Comparison of ENCODE assay signal across 8 mouse cellular contexts in the genomic region with DNA sequence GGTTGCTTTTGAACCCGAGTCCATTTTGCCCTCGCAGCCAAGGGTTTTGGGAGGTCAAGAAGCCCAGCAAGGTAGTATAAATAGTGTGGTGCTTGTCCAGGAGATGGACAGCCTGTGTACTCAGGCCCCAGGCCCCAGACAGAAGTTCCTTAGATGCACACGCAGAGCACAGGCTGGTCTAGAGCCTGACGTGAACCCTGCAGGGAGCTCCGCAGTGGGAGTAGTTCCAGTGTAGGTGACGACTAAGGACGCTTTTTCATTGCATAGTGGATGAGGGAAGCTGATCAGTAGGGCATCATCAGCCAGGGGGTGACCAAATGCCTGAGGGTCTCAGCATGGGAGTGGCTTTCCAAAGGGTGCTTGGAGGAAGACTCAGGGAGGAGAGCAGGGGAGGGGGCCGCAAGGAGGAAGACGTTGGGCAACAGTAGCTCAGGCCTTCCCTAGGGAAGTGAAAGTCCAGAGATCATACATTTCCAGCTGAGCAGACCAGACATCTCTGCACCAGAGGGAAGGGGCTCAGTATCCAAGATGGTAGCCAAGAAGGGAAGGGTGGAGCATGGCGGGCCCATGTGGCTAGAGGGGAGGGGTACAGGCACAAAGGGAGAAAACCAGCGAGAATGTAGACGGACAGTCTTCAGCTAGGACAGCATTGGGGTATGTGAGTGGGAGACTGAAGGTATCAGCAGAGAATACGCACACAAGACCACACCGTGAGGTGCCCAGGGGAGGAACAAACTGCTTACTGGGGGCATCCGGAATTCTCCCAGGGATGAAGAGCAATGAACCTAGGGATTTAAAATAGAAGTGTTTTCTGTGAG. TPM values are rescaled to one million over a fixed set of nuclear protein-coding genes. Genes with fewer than 3 reads are reported as not detected.
A peak's percentile ranks its signal among the peaks of the same experiment; 100 is the strongest.
DNase-seq lines count a peak whose midpoint lies in the region; ATAC-seq and TF ChIP-seq lines count a peak whose summit lies in the region.

No protein-coding gene starts in this region.

- H3K27me3 ChIP-seq in embryonic facial prominence, embryonic 10.5 days (replicated peaks; ENCODE audit: low read depth, poor library complexity, severe bottlenecking) = no peaks in the 10 kb centered on the region; the same call in 1 of the 2 replicates
- no peaks in the 10 kb centered on the region for H3K27me3 ChIP-seq in intestine, embryonic 14.5 days (replicated peaks; ENCODE audit: control insufficient read depth, insufficient read depth, low read length)
- H3K27me3 ChIP-seq in myocyte (ENCODE audit: control insufficient read depth, insufficient read depth, insufficient read length) = peaks cover 6% of the 10 kb centered on the region

- DNase-seq in left cerebral cortex, adult 2 months (ENCODE audit: extremely low spot score in 1 of 2, low spot score in 2 of 2) = no peak
- DNase-seq in left cerebral cortex, adult 8-10 months (ENCODE audit: low spot score in 2 of 2) = no peak
- DNase-seq in embryonic facial prominence, embryonic 10.5 days (ENCODE audit: low spot score) = no peak
- DNase-seq in intestine, embryonic 14.5 days (ENCODE audit: low spot score) = no peak
- DNase-seq in spleen, postnatal 14 days (ENCODE audit: low spot score in 2 of 2) = no peak
- DNase-seq in thymus, postnatal 0 days (ENCODE audit: low spot score) = no peak
- no peak for DNase-seq in adrenal gland, postnatal 25 days

- peak overlapping the region; percentile 82 for H3K4me2 ChIP-seq in intestine, embryonic 14.5 days (ENCODE audit: low read length)
- H3K4me2 ChIP-seq in myocyte (ENCODE audit: low read depth) = peak overlapping the region; percentile 92

- H3K4me1 ChIP-seq in embryonic facial prominence, embryonic 10.5 days = peaks cover 22% of the 10 kb centered on the region
- peaks cover 11% of the 10 kb centered on the region for H3K4me1 ChIP-seq in intestine, embryonic 14.5 days (replicated peaks; ENCODE audit: control insufficient read depth, insufficient read depth, low read length)

- peaks cover 14% of the 10 kb centered on the region for H3K79me2 ChIP-seq in myocyte (ENCODE audit: control insufficient read depth, insufficient read depth)

- peak; percentile 25 for ATAC-seq in intestine, embryonic 14.5 days (replicated peaks; ENCODE audit: low FRiP score, low TSS enrichment, low read depth)

- no peak for TF ChIP-seq CTCF in left cerebral cortex, adult 2 months (IDR thresholded peaks at IDR 0.05)

- H3K9ac ChIP-seq in intestine, embryonic 14.5 days (ENCODE audit: low read length) = peak overlapping the region; percentile 78

- peak overlapping the region; percentile 30 for H3ac ChIP-seq in myocyte (ENCODE audit: control insufficient read depth, insufficient read length)

- no peak for TF ChIP-seq POLR2A in myocyte (IDR thresholded peaks at IDR 0.05; ENCODE audit: insufficient read length, low read depth)

- H3K27ac ChIP-seq in left cerebral cortex, adult 2 months = peak overlapping the region; percentile 99
- peak overlapping the region; percentile 96 for H3K27ac ChIP-seq in embryonic facial prominence, embryonic 10.5 days (replicated peaks)
- H3K27ac ChIP-seq in intestine, embryonic 14.5 days (ENCODE audit: low read depth) = peak overlapping the region; percentile 90; the same call in 1 of the 2 replicates

- 34% methylated on average over 15 of the region's 15 CpGs for WGBS in embryonic facial prominence, embryonic 10.5 days
- 31% methylated on average over 15 of the region's 15 CpGs for WGBS in intestine, embryonic 14.5 days

- H3K36me3 ChIP-seq in embryonic facial prominence, embryonic 10.5 days (replicated peaks) = peaks cover 25% of the 10 kb centered on the region
- H3K36me3 ChIP-seq in intestine, embryonic 14.5 days (ENCODE audit: control insufficient read depth, insufficient read depth, low read length) = peaks cover 5% of the 10 kb centered on the region
- H3K36me3 ChIP-seq in myocyte (ENCODE audit: control insufficient read depth, insufficient read depth) = no peaks in the 10 kb centered on the region

- intact Hi-C loops in left cerebral cortex, adult 2 months (cut with DNase I) = no loop called here

- peak overlapping the region; percentile 94 for H3K4me3 ChIP-seq in left cerebral cortex, adult 2 months
- peak overlapping the region; percentile 94 for H3K4me3 ChIP-seq in embryonic facial prominence, embryonic 10.5 days
- peak overlapping the region; percentile 77 for H3K4me3 ChIP-seq in intestine, embryonic 14.5 days (ENCODE audit: low read depth, low read length)
- peak overlapping the region; percentile 74 for H3K4me3 ChIP-seq in myocyte

- H3K9me3 ChIP-seq in embryonic facial prominence, embryonic 10.5 days = no peaks in the 10 kb centered on the region
- no peaks in the 10 kb centered on the region for H3K9me3 ChIP-seq in intestine, embryonic 14.5 days (ENCODE audit: control insufficient read depth, low read length)

TF ChIP-seq in myocyte, 11 proteins besides CTCF, POLR2A, EP300 and RAD21:
- no peak for TF ChIP-seq CEBPB (IDR thresholded peaks at IDR 0.05; ENCODE audit: insufficient read depth, poor library complexity, severe bottlenecking)
- no peak for TF ChIP-seq REST (IDR thresholded peaks at IDR 0.05; ENCODE audit: insufficient read depth, insufficient read length)
- no peak for TF ChIP-seq MYOD1 (IDR thresholded peaks at IDR 0.05; ENCODE audit: control insufficient read depth in 1 of 3, insufficient read length in 2 of 3, low read depth in 2 of 3)
- no peak for TF ChIP-seq POLR2AphosphoS2 (IDR thresholded peaks at IDR 0.05; ENCODE audit: insufficient read length, low read depth)
- no peak for TF ChIP-seq TCF12 (IDR thresholded peaks at IDR 0.05; ENCODE audit: insufficient read depth, poor library complexity, severe bottlenecking)
- no peak for TF ChIP-seq E2F4 (IDR thresholded peaks at IDR 0.05; ENCODE audit: insufficient read depth)
- TF ChIP-seq MAX (IDR thresholded peaks at IDR 0.05; ENCODE audit: low read depth) = no peak
- TF ChIP-seq USF1 (IDR thresholded peaks at IDR 0.05; ENCODE audit: low read depth) = no peak
- TF ChIP-seq MYOG (IDR thresholded peaks at IDR 0.05; ENCODE audit: control insufficient read depth in 1 of 3, insufficient read depth in 1 of 3, insufficient read length in 2 of 3, low read depth in 2 of 3) = no peak
- TF ChIP-seq SRF (IDR thresholded peaks at IDR 0.05; ENCODE audit: control insufficient read depth, insufficient read length, low read depth) = no peak
- TF ChIP-seq TCF3 (IDR thresholded peaks at IDR 0.05; ENCODE audit: insufficient read length, low read depth) = no peak

RNA-seq across cellular contexts. Expression of gene Tpgs1, which starts 1.1 kb away (rescaled TPM):
- total RNA-seq in left cerebral cortex, adult 2 months (2021) = 10 to 100 TPM; 79.3 to 80.6 TPM
- total RNA-seq in left cerebral cortex, adult 8-10 months (2022) = 10 to 100 TPM; 65.1 to 74.5 (median 69.8) TPM
- polyA plus RNA-seq in embryonic facial prominence, embryonic 10.5 days (2016; fragmentation: Nextera tagmentation; extraction: Ambion mirVana) = 62.6 and 63.5 TPM in 2 replicates
- polyA plus RNA-seq in intestine, embryonic 14.5 days (2014; fragmentation: Nextera tagmentation; extraction: Ambion mirVana) = 80.1 and 81.2 TPM in 2 replicates
- polyA plus RNA-seq in myocyte (2012; fragmentation: generic; extraction: Trizol) = 80.2 TPM
- 56.0 and 58.2 TPM in 2 replicates for polyA plus RNA-seq in thymus, postnatal 0 days (2015; fragmentation: Nextera tagmentation; extraction: Ambion mirVana)
- total RNA-seq in adrenal gland, postnatal 25 days (2021) = 35.0 and 36.5 TPM in 2 replicates

RNA-seq across cellular contexts. Expression of gene Madcam1, which starts 5.9 kb away (rescaled TPM):
- not detected for total RNA-seq in left cerebral cortex, adult 2 months (2021)
- total RNA-seq in left cerebral cortex, adult 8-10 months (2022) = under 1 TPM in 1 of 4 experiments, not detected in 3; 0.35 TPM
- polyA plus RNA-seq in embryonic facial prominence, embryonic 10.5 days (2016; fragmentation: Nextera tagmentation; extraction: Ambion mirVana) = 2.5 and 3.2 TPM in 2 replicates
- 32.5 and 34.7 TPM in 2 replicates for polyA plus RNA-seq in intestine, embryonic 14.5 days (2014; fragmentation: Nextera tagmentation; extraction: Ambion mirVana)
- polyA plus RNA-seq in myocyte (2012; fragmentation: generic; extraction: Trizol) = not detected
- polyA plus RNA-seq in thymus, postnatal 0 days (2015; fragmentation: Nextera tagmentation; extraction: Ambion mirVana) = 2.4 and 3.4 TPM in 2 replicates
- not detected in 2 replicates for total RNA-seq in adrenal gland, postnatal 25 days (2021)

RNA-seq across cellular contexts. Expression of gene Cdc34, which starts 11.7 kb away (rescaled TPM):
- total RNA-seq in left cerebral cortex, adult 2 months (2021) = 10 to 100 TPM; 80.7 to 84.8 TPM
- 10 to 100 TPM; 65.7 to 72.5 (median 70.4) TPM for total RNA-seq in left cerebral cortex, adult 8-10 months (2022)
- 240 and 250 TPM in 2 replicates for polyA plus RNA-seq in embryonic facial prominence, embryonic 10.5 days (2016; fragmentation: Nextera tagmentation; extraction: Ambion mirVana)
- polyA plus RNA-seq in intestine, embryonic 14.5 days (2014; fragmentation: Nextera tagmentation; extraction: Ambion mirVana) = 129 and 145 TPM in 2 replicates
- polyA plus RNA-seq in myocyte (2012; fragmentation: generic; extraction: Trizol) = 299 TPM
- polyA plus RNA-seq in thymus, postnatal 0 days (2015; fragmentation: Nextera tagmentation; extraction: Ambion mirVana) = 138 and 141 TPM in 2 replicates
- total RNA-seq in adrenal gland, postnatal 25 days (2021) = 78.6 and 89.8 TPM in 2 replicates

RNA-seq across cellular contexts. Expression of gene Gzmm, which starts 18.5 kb away (rescaled TPM):
- total RNA-seq in left cerebral cortex, adult 2 months (2021) = 1 to 10 TPM; 2.1 to 4.0 TPM
- total RNA-seq in left cerebral cortex, adult 8-10 months (2022) = 1 to 10 TPM; 2.2 to 3.6 (median 3.2) TPM
- polyA plus RNA-seq in embryonic facial prominence, embryonic 10.5 days (2016; fragmentation: Nextera tagmentation; extraction: Ambion mirVana) = 0.88 and 1.5 TPM in 2 replicates
- 0.78 and 1.2 TPM in 2 replicates for polyA plus RNA-seq in intestine, embryonic 14.5 days (2014; fragmentation: Nextera tagmentation; extraction: Ambion mirVana)
- polyA plus RNA-seq in myocyte (2012; fragmentation: generic; extraction: Trizol) = 0.71 TPM
- 0.35 and 0.48 TPM in 2 replicates for polyA plus RNA-seq in thymus, postnatal 0 days (2015; fragmentation: Nextera tagmentation; extraction: Ambion mirVana)
- 1.2 and 1.6 TPM in 2 replicates for total RNA-seq in adrenal gland, postnatal 25 days (2021)

RNA-seq across cellular contexts. Expression of gene Odf3l2, which starts 24.7 kb away (rescaled TPM):
- total RNA-seq in left cerebral cortex, adult 2 months (2021) = under 1 TPM in 1 of 2 experiments, not detected in 1; 0.27 TPM
- under 1 TPM; 0.42 to 0.70 (median 0.47) TPM for total RNA-seq in left cerebral cortex, adult 8-10 months (2022)
- not detected in 2 replicates for polyA plus RNA-seq in embryonic facial prominence, embryonic 10.5 days (2016; fragmentation: Nextera tagmentation; extraction: Ambion mirVana)
- polyA plus RNA-seq in intestine, embryonic 14.5 days (2014; fragmentation: Nextera tagmentation; extraction: Ambion mirVana) = not detected in 2 replicates
- not detected for polyA plus RNA-seq in myocyte (2012; fragmentation: generic; extraction: Trizol)
- 0.10 TPM in 1 of 2 replicates, not detected in the other for polyA plus RNA-seq in thymus, postnatal 0 days (2015; fragmentation: Nextera tagmentation; extraction: Ambion mirVana)
- not detected in 2 replicates for total RNA-seq in adrenal gland, postnatal 25 days (2021)
